Mouse (Mus musculus) bone marrow macrophage, adult 2 months (primary cell): Measurements from ENCODE around the gene Fam98c. TPM values are rescaled to one million over a fixed set of nuclear protein-coding genes. Genes with fewer than 3 reads are reported as not detected.

Experiments used
- H3K27ac ChIP-seq: 2 replicates; pipeline ENCODE4 v1.5.1; 2012; ENCODE audit warnings: low read depth, low read length; ENCODE audit not compliant: insufficient read depth
- H3K4me1 ChIP-seq: 2 replicates; pipeline ENCODE4 v1.6.1; 2012; ENCODE audit warnings: low read length; ENCODE audit not compliant: control insufficient read depth, insufficient read depth
- H3K4me3 ChIP-seq: 2 replicates; pipeline ENCODE4 v1.5.1; 2012; ENCODE audit warnings: mild to moderate bottlenecking, low read length, moderate library complexity; ENCODE audit not compliant: insufficient read depth
- CTCF ChIP-seq: IDR thresholded peaks from 2 replicates; pipeline ENCODE4 v1.5.1; 2012; ENCODE audit warnings: low read depth, mild to moderate bottlenecking, low read length, moderate library complexity
- POLR2A ChIP-seq: IDR thresholded peaks from 2 replicates; pipeline ENCODE4 v1.6.1; 2012; ENCODE audit warnings: mild to moderate bottlenecking, low read depth, low read length, borderline replicate concordance
- polyA plus RNA-seq: library from polyadenylated mRNA; stranded (reverse); fragments of >200 nt; gene quantifications from 2 replicates; pipeline ENCODE4 v1.2.4, GENCODE M21; 2012; ENCODE audit not compliant: missing spikeins, insufficient read depth, insufficient read length

The Fam98c gene
- polyA plus RNA-seq, 1 experiment, result 30.1 TPM

GRCm38 (mm10) chr7:29118142-29118851 lies 37.7 kb downstream of the Fam98c start:
- no peak overlapping the region for H3K27ac ChIP-seq
- H3K4me3 ChIP-seq, result no peak overlapping the region
- TF ChIP-seq POLR2A (no peak), CTCF (no peak)
- H3K4me1 ChIP-seq, result no peaks in the 10 kb centered on the region

- no peak for TF ChIP-seq CTCF
- TF ChIP-seq POLR2A, result no peak
- no peaks in the 10 kb centered on the region for H3K4me1 ChIP-seq
- H3K27ac ChIP-seq, result no peak overlapping the region
- no peak overlapping the region for H3K4me3 ChIP-seq
These were observed 46.8 kb downstream of the Fam98c start for GRCm38 (mm10) chr7:29108992-29109955.

Other genes with a start within 250 kb of the Fam98c start
- gene Actn4, start 193.9 kb downstream of the Fam98c start, polyA plus RNA-seq, result 92.7 and 105 TPM in 2 replicates
- 228 TPM in 2 replicates for gene Eif3k, start 174.4 kb downstream of the Fam98c start, polyA plus RNA-seq
- 9.6 and 12.0 TPM in 2 replicates for gene Map4k1, start 174.2 kb downstream of the Fam98c start, polyA plus RNA-seq
- gene Ryr1, start 31.1 kb downstream of the Fam98c start, polyA plus RNA-seq, result 0.08 TPM in 1 of 2 replicates, not detected in the other
- gene Rasgrp4, start 21.4 kb downstream of the Fam98c start, polyA plus RNA-seq, result 91.6 and 97.2 TPM in 2 replicates
- gene Ggn, start 14.0 kb upstream of the Fam98c start, polyA plus RNA-seq, result 1.4 and 2.3 TPM in 2 replicates
- 11.1 and 12.7 TPM in 2 replicates for gene Spred3, start 14.2 kb upstream of the Fam98c start, polyA plus RNA-seq
- gene Psmd8, start 24.5 kb upstream of the Fam98c start, polyA plus RNA-seq, result 207 and 217 TPM in 2 replicates
- gene Catsperg1, start 57.8 kb upstream of the Fam98c start, polyA plus RNA-seq, result 4.0 and 4.5 TPM in 2 replicates
- gene Kcnk6, start 76.3 kb upstream of the Fam98c start, polyA plus RNA-seq, result 32.3 and 39.1 TPM in 2 replicates
- 29.7 and 33.8 TPM in 2 replicates for gene Yif1b, start 82.1 kb upstream of the Fam98c start, polyA plus RNA-seq
- 1.9 TPM in 1 of 2 replicates, not detected in the other for gene 2200002D01Rik, start 92.2 kb upstream of the Fam98c start, polyA plus RNA-seq
- 0.91 TPM in 1 of 2 replicates, not detected in the other for gene Spint2, start 125.7 kb upstream of the Fam98c start, polyA plus RNA-seq
- gene Ppp1r14a, start 133.1 kb upstream of the Fam98c start, polyA plus RNA-seq, result not detected in 2 replicates
- 0.60 TPM in 1 of 2 replicates, not detected in the other for gene Dpf1, start 147.7 kb upstream of the Fam98c start, polyA plus RNA-seq